Mouse (Mus musculus) limb, embryonic 14.5 days (tissue): ENCODE measurements around the gene Crip2. TPM values are rescaled to one million over a fixed set of nuclear protein-coding genes. Genes with fewer than 3 reads are reported as not detected.

Experiments
- ATAC-seq: fragments of 200-750 bp; cut with Nextera tagmentation; 2 replicates; pipeline ENCODE4 v1.8.0; 2017; ENCODE audit warnings: low read depth, moderate number of reproducible peaks, moderate TSS enrichment; ENCODE audit not compliant: low FRiP score
- DNase-seq: peaks from one replicate; pipeline ENCODE4 v3.0.0-alpha.2; 2015; ENCODE audit warnings: low spot score
- H3K27ac ChIP-seq: fragments of 300-500 bp; sonication (generic); replicated peaks from 2 replicates; pipeline ENCODE4 v1.5.1; 2014; ENCODE audit warnings: low read depth, mild to moderate bottlenecking, low read length, moderate library complexity, mixed read lengths
- H3K27me3 ChIP-seq: fragments of 300-500 bp; sonication (generic); 2 replicates; pipeline ENCODE4 v1.6.1; 2014; ENCODE audit warnings: low read length, mixed read lengths; ENCODE audit not compliant: control insufficient read depth, insufficient read depth
- H3K36me3 ChIP-seq: fragments of 300-500 bp; sonication (generic); 2 replicates; pipeline ENCODE4 v1.6.1; 2014; ENCODE audit warnings: mild to moderate bottlenecking, low read length, moderate library complexity, mixed read lengths; ENCODE audit not compliant: control insufficient read depth, insufficient read depth
- H3K4me1 ChIP-seq: fragments of 300-500 bp; sonication (generic); 2 replicates; pipeline ENCODE4 v1.6.1; 2014; ENCODE audit warnings: antibody characterized with exemption, low read length, mixed read lengths; ENCODE audit not compliant: control insufficient read depth, insufficient read depth
- H3K4me2 ChIP-seq: fragments of 300-500 bp; sonication (generic); replicated peaks from 2 replicates; pipeline ENCODE4 v1.6.1; 2014; ENCODE audit warnings: low read depth, mild to moderate bottlenecking, low read length, moderate library complexity; ENCODE audit not compliant: severe bottlenecking
- H3K4me3 ChIP-seq: fragments of 300-500 bp; sonication (generic); replicated peaks from 2 replicates; pipeline ENCODE4 v1.5.1; 2014; ENCODE audit warnings: low read length
- H3K9ac ChIP-seq: fragments of 300-500 bp; sonication (generic); 2 replicates; pipeline ENCODE4 v1.6.1; 2014; ENCODE audit warnings: mild to moderate bottlenecking, low read depth, low read length, moderate library complexity; ENCODE audit not compliant: severe bottlenecking
- H3K9me3 ChIP-seq: fragments of 300-500 bp; sonication (generic); 2 replicates; pipeline ENCODE4 v1.6.1; 2016; ENCODE audit warnings: low read length; ENCODE audit not compliant: control insufficient read depth
- POLR2A ChIP-seq: fragments of 200-500 bp; IDR thresholded peaks from 2 replicates; pipeline ENCODE4 v1.8.0; 2012; ENCODE audit warnings: inconsistent platforms, mild to moderate bottlenecking, moderate library complexity, borderline replicate concordance; ENCODE audit not compliant: insufficient read depth, insufficient read length; ENCODE audit errors: extremely low read depth
- WGBS: fragments of 180-500 bp; shearing (Covaris S2); extraction: QIAGEN DNeasy Blood & Tissue Kit; methylation state at CpG from one replicate; pipeline ENCODE4 v1.1.7; 2014; 5-methylcytosine and 5-hydroxymethylcytosine counted together
- polyA plus RNA-seq, 2 experiments: library from polyadenylated mRNA; depleted of rRNA in 1 of 2; stranded (reverse) in 1 of 2; unstranded in 1 of 2; fragments of >200 nt; fragmentation: Nextera tagmentation in 1 of 2; extraction: Ambion mirVana in 1 of 2; gene quantifications; 2 replicates each; pipeline versions ENCODE4 v1.2.1 to v1.2.3; 2012 to 2014

The Crip2 gene
- polyA plus RNA-seq, 2 experiments: 91.4 to 99.1 TPM

GRCm38 (mm10) chr12:113148381-113149035, 8.5 kb downstream of the Crip2 start:
- no peak for DNase-seq
- H3K9me3 ChIP-seq: no peaks in the 10 kb centered on the region
- no peak overlapping the region for H3K9ac ChIP-seq
- 34% methylated on average over 15 of the region's 16 CpGs for WGBS
- H3K4me2 ChIP-seq: no peak overlapping the region
- H3K36me3 ChIP-seq: no peaks in the 10 kb centered on the region
- no peak overlapping the region for H3K4me3 ChIP-seq
- no peak overlapping the region for H3K27ac ChIP-seq
- no peak for TF ChIP-seq POLR2A
- no peak for ATAC-seq
- H3K27me3 ChIP-seq: peaks cover 19% of the 10 kb centered on the region; the same call in 1 of the 2 replicates
- H3K4me1 ChIP-seq: peaks cover 7% of the 10 kb centered on the region

- no peaks in the 10 kb centered on the region for H3K9me3 ChIP-seq
- no peaks in the 10 kb centered on the region for H3K36me3 ChIP-seq
- H3K9ac ChIP-seq: no peak overlapping the region
- H3K27ac ChIP-seq: no peak overlapping the region
- H3K4me3 ChIP-seq: no peak overlapping the region
- peaks cover 7% of the 10 kb centered on the region for H3K4me1 ChIP-seq
- no peak overlapping the region for H3K4me2 ChIP-seq
- TF ChIP-seq POLR2A: no peak
- no peak for ATAC-seq
- H3K27me3 ChIP-seq: peaks cover 19% of the 10 kb centered on the region; the same call in 1 of the 2 replicates
- WGBS: 71% methylated on average over 4 of the region's 4 CpGs
- DNase-seq: no peak
Measured at GRCm38 (mm10) chr12:113149341-113149740, 9.3 kb downstream of the Crip2 start.

- no peak for DNase-seq
- H3K9ac ChIP-seq: no peak overlapping the region
- H3K36me3 ChIP-seq: no peaks in the 10 kb centered on the region
- no peak overlapping the region for H3K27ac ChIP-seq
- WGBS: 84% methylated on average over 3 of the region's 3 CpGs
- no peak for TF ChIP-seq POLR2A
- peaks cover 10% of the 10 kb centered on the region for H3K4me1 ChIP-seq
- H3K9me3 ChIP-seq: no peaks in the 10 kb centered on the region
- H3K4me3 ChIP-seq: no peak overlapping the region
- H3K4me2 ChIP-seq: no peak overlapping the region
- ATAC-seq: no peak
- peaks cover 19% of the 10 kb centered on the region; the same call in 1 of the 2 replicates for H3K27me3 ChIP-seq
Measured at GRCm38 (mm10) chr12:113149896-113150295, 9.9 kb downstream of the Crip2 start.

GRCm38 (mm10) chr12:113150591-113150990, 10.6 kb downstream of the Crip2 start:
- 86% methylated on average over 4 of the region's 4 CpGs for WGBS
- Histone ChIP-seq H3K4me1 (peaks cover 16% of the 10 kb centered on the region), H3K4me2 (no peak overlapping the region), H3K27me3 (peaks cover 18% of the 10 kb centered on the region; the same call in 1 of the 2 replicates), H3K27ac (no peak overlapping the region), H3K9ac (no peak overlapping the region), H3K9me3 (no peaks in the 10 kb centered on the region), H3K36me3 (no peaks in the 10 kb centered on the region), H3K4me3 (no peak overlapping the region)
- no peak for DNase-seq
- ATAC-seq: no peak
- TF ChIP-seq POLR2A: no peak

GRCm38 (mm10) chr12:113151046-113151445, 11.0 kb downstream of the Crip2 start:
- no peak overlapping the region for H3K9ac ChIP-seq
- peaks cover 16% of the 10 kb centered on the region for H3K4me1 ChIP-seq
- H3K4me2 ChIP-seq: peak overlapping the region; percentile 89; the same call in 1 of the 2 replicates
- ATAC-seq: no peak
- no peak for TF ChIP-seq POLR2A
- H3K9me3 ChIP-seq: no peaks in the 10 kb centered on the region
- no peak overlapping the region for H3K27ac ChIP-seq
- 0 out of 2 replicates have a peak overlapping the region, but pooled peaks have one; percentile 53 for H3K4me3 ChIP-seq
- H3K27me3 ChIP-seq: peaks cover 15% of the 10 kb centered on the region; the same call in 1 of the 2 replicates
- DNase-seq: no peak
- no peaks in the 10 kb centered on the region for H3K36me3 ChIP-seq
- 74% methylated on average over 8 of the region's 8 CpGs for WGBS
